Mouse (Mus musculus): ENCODE data around the gene Gtpbp3. TPM values are rescaled to one million over a fixed set of nuclear protein-coding genes. Genes with fewer than 3 reads are reported as not detected.

Gtpbp3 gene
- polyA plus RNA-seq (2014; fragmentation: Nextera tagmentation; extraction: Ambion mirVana), result 3.3 and 4.4 TPM in 2 replicates

DNA sequence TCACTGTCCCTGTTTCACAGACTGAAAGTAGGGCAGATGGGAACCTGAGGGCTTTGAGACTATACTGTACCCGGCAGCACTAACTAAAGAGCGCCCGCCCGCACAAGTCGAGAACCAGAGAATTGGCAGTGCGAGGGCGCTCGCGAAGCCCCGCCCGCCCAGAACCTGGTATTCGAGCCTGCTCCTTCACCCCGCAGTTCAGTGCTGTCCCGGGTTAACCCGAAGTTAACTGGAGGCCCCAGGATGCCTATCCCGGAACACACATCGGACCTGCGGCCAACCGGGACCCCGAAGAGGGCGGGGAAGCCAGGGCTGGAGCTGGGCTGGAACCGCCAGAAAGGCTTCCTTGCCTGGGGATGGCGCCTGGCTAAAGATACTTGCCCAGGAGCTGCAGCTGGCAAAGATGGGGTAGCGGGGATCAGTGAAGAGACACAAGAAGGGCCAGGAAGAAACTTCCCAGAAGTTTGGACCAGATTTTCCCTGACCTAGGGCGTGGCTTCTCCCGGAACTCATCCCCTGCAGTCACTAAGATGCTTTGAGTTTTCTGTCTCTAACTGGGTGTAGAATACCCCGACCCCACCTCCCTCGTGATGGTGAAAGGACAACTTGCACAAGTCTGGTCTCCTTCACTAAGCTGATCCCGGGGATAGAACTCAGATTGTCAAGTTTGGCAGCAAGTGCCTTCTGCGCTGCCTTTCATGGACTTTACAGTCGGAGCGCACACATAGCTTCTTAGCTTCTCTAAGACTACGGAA lies at the start of gene Gtpbp3:
Gtpbp3 (plus strand) TSS at position 413 of the 755 bp plus-strand sequence.
- peak within 1 kb of the TSS; percentile 85 for H3K9ac ChIP-seq (ENCODE audit: low read length)
- peak within 1 kb of the TSS; percentile 67 to 75 for H3K27ac ChIP-seq (replicated peaks in 1 of 2; ENCODE audit: control insufficient read depth in 1 of 2, insufficient read depth in 1 of 2, low read depth in 2 of 2, low read length in 2 of 2)
- peak within 1 kb of the TSS; percentile 99 for H3K4me2 ChIP-seq (ENCODE audit: low read length)
- ATAC-seq (ENCODE audit: insufficient number of reproducible peaks, insufficient read depth, low FRiP score, low read depth), result 0 out of 2 replicates have a peak, but pooled peaks have one; percentile 8
- WGBS, result 1% methylated on average over 33 of the region's 33 CpGs
- peaks cover 5 to 14% of the 10 kb centered on the region in 2 experiments; a peak in 3 of 4 replicates for H3K4me1 ChIP-seq (ENCODE audit: control insufficient read depth in 2 of 2, insufficient read depth in 2 of 2, low read length in 2 of 2)
- H3K36me3 ChIP-seq (ENCODE audit: control insufficient read depth, insufficient read depth, low read length), result peaks cover 28% of the 10 kb centered on the region
- H3K9me3 ChIP-seq (ENCODE audit: control insufficient read depth, low read length), result no peaks in the 10 kb centered on the region
- peak within 1 kb of the TSS; percentile 78 to 85 for H3K4me3 ChIP-seq (ENCODE audit: control insufficient read depth in 1 of 2, insufficient read depth in 1 of 2, low read depth in 1 of 2, low read length in 2 of 2)
- no peaks in the 10 kb centered on the region for H3K27me3 ChIP-seq (ENCODE audit: control insufficient read depth, insufficient read depth, low read length)

DNA sequence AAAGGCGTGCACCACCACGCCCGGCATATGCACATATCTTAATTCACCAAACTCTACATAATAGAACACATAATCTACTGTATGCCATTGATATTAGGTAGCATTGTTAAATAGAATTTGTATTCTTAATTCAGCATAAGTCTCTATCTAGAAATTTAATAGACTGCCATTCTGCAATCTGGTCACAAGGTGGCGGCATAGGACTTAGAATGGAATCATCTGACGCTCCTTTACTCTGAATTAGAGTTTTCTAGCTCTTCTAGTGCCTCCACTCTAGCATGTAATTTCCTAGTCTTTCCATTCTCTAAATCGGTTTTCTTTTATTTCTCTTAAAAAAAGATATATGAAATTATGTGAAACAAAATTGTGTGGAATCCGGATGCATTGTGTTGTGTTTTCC lies 46.5 kb upstream of the Gtpbp3 start:
- 0% methylated on average over 7 of the region's 7 CpGs for WGBS
- H3K4me2 ChIP-seq (ENCODE audit: low read length), result no peak overlapping the region

DNA sequence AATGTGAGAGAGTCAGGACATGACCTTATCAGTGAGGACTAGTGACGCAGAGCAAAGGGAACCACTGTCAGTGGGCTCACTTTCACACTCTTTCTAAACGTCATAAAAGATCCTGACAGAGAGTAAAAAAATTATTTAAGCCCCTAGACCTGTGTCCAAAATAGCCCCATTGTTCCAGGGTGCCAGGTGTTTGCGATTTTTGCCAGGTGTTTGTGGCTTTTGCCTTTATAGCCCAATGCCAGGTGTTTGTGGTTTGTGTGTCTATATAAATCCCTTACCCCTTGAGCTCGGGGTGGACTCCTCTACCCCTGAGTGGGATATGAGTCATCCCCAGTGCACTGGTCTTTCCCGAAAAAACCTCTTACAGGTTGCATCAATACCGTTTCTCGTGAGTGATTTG lies 42.8 kb upstream of the Gtpbp3 start:
- Histone ChIP-seq H3K27ac (replicated peaks in 1 of 2; ENCODE audit: control insufficient read depth in 1 of 2, insufficient read depth in 1 of 2, low read depth in 2 of 2, low read length in 2 of 2) (no peak overlapping the region), H3K36me3 (ENCODE audit: control insufficient read depth, insufficient read depth, low read length) (no peaks in the 10 kb centered on the region), H3K4me1 (ENCODE audit: control insufficient read depth in 2 of 2, insufficient read depth in 2 of 2, low read length in 2 of 2) (no peaks in the 10 kb centered on the region), H3K9ac (ENCODE audit: low read length) (no peak overlapping the region), H3K27me3 (ENCODE audit: control insufficient read depth, insufficient read depth, low read length) (0 out of 2 replicates have a peak, but pooled peaks cover 2% of the 10 kb centered on the region), H3K4me2 (ENCODE audit: low read length) (no peak overlapping the region), H3K4me3 (ENCODE audit: control insufficient read depth in 1 of 2, insufficient read depth in 1 of 2, low read depth in 1 of 2, low read length in 2 of 2) (no peak overlapping the region), H3K9me3 (ENCODE audit: control insufficient read depth, low read length) (no peaks in the 10 kb centered on the region)
- no peak for ATAC-seq (ENCODE audit: insufficient number of reproducible peaks, insufficient read depth, low FRiP score, low read depth)
- WGBS, result 73% methylated on average over 7 of the region's 7 CpGs

More for the DNA sequence above, 46.5 kb upstream of the Gtpbp3 start:
- Histone ChIP-seq H3K4me3 (ENCODE audit: control insufficient read depth in 1 of 2, insufficient read depth in 1 of 2, low read depth in 1 of 2, low read length in 2 of 2) (no peak overlapping the region), H3K27ac (replicated peaks in 1 of 2; ENCODE audit: control insufficient read depth in 1 of 2, insufficient read depth in 1 of 2, low read depth in 2 of 2, low read length in 2 of 2) (no peak overlapping the region), H3K4me1 (ENCODE audit: control insufficient read depth in 2 of 2, insufficient read depth in 2 of 2, low read length in 2 of 2) (no peaks in the 10 kb centered on the region), H3K9ac (ENCODE audit: low read length) (no peak overlapping the region), H3K9me3 (ENCODE audit: control insufficient read depth, low read length) (no peaks in the 10 kb centered on the region), H3K36me3 (ENCODE audit: control insufficient read depth, insufficient read depth, low read length) (no peaks in the 10 kb centered on the region), H3K27me3 (ENCODE audit: control insufficient read depth, insufficient read depth, low read length) (0 out of 2 replicates have a peak, but pooled peaks cover 2% of the 10 kb centered on the region)
- ATAC-seq (ENCODE audit: insufficient number of reproducible peaks, insufficient read depth, low FRiP score, low read depth), result no peak

DNA sequence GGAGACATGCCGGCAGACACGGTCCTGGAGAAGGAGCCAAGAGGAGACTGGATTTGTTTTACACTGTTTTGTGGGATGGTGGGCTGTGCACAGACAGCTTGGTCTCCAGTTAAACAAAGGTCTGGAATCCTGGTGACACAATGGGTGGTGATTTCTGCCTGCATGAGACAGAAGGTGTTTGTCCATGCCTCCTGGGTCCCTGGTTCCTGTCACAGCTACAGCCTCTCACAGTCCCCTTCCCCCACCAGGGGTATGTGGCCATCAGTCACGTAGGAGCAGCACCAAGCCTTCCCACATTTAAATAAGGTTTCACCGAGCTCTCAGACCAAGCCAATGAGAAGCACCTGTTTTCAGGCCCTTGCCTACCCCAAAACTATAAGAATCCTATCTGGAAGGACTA lies 36.6 kb upstream of the Gtpbp3 start:
- no peaks in the 10 kb centered on the region for H3K27me3 ChIP-seq (ENCODE audit: control insufficient read depth, insufficient read depth, low read length)
- no peaks in the 10 kb centered on the region for H3K9me3 ChIP-seq (ENCODE audit: control insufficient read depth, low read length)
- no peak overlapping the region for H3K27ac ChIP-seq (replicated peaks in 1 of 2; ENCODE audit: control insufficient read depth in 1 of 2, insufficient read depth in 1 of 2, low read depth in 2 of 2, low read length in 2 of 2)
- no peak for ATAC-seq (ENCODE audit: insufficient number of reproducible peaks, insufficient read depth, low FRiP score, low read depth)
- peaks cover 2% of the 10 kb centered on the region; the same call in 1 of the 2 replicates for H3K36me3 ChIP-seq (ENCODE audit: control insufficient read depth, insufficient read depth, low read length)
- no peak overlapping the region for H3K4me3 ChIP-seq (ENCODE audit: control insufficient read depth in 1 of 2, insufficient read depth in 1 of 2, low read depth in 1 of 2, low read length in 2 of 2)
- no peak overlapping the region for H3K9ac ChIP-seq (ENCODE audit: low read length)
- no peak overlapping the region for H3K4me2 ChIP-seq (ENCODE audit: low read length)
- H3K4me1 ChIP-seq (ENCODE audit: control insufficient read depth in 2 of 2, insufficient read depth in 2 of 2, low read length in 2 of 2), result no peaks in the 10 kb centered on the region
- WGBS, result 64% methylated on average over 4 of the region's 4 CpGs

DNA sequence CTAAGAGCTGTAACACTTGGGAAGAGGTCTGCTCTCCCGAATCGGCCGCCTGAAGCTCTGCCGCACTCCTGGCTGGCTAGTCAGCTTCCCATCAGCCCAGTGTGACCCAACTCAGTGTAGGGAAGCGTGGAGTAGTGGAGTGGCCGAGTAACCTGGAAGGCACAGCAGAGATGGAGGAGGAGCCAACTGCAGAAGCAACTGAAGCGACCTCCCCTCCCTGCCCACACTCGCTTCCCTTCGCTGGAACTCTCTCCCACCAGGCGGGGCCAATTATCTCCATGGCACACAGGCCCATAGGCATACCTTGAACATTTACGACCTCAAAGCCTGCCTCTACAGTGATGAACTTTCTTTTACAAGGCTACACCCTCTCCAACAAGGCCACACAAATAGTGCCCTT lies 36.1 kb upstream of the Gtpbp3 start:
- no peak overlapping the region for H3K4me3 ChIP-seq (ENCODE audit: control insufficient read depth in 1 of 2, insufficient read depth in 1 of 2, low read depth in 1 of 2, low read length in 2 of 2)
- H3K27ac ChIP-seq (replicated peaks in 1 of 2; ENCODE audit: control insufficient read depth in 1 of 2, insufficient read depth in 1 of 2, low read depth in 2 of 2, low read length in 2 of 2), result no peak overlapping the region
- ATAC-seq (ENCODE audit: insufficient number of reproducible peaks, insufficient read depth, low FRiP score, low read depth), result no peak
- H3K4me2 ChIP-seq (ENCODE audit: low read length), result no peak overlapping the region
- no peak overlapping the region for H3K9ac ChIP-seq (ENCODE audit: low read length)
- no peaks in the 10 kb centered on the region for H3K27me3 ChIP-seq (ENCODE audit: control insufficient read depth, insufficient read depth, low read length)
- H3K4me1 ChIP-seq (ENCODE audit: control insufficient read depth in 2 of 2, insufficient read depth in 2 of 2, low read length in 2 of 2), result no peaks in the 10 kb centered on the region
- H3K9me3 ChIP-seq (ENCODE audit: control insufficient read depth, low read length), result no peaks in the 10 kb centered on the region
- peaks cover 5% of the 10 kb centered on the region; the same call in 1 of the 2 replicates for H3K36me3 ChIP-seq (ENCODE audit: control insufficient read depth, insufficient read depth, low read length)
- WGBS, result 40% methylated on average over 11 of the region's 11 CpGs

DNA sequence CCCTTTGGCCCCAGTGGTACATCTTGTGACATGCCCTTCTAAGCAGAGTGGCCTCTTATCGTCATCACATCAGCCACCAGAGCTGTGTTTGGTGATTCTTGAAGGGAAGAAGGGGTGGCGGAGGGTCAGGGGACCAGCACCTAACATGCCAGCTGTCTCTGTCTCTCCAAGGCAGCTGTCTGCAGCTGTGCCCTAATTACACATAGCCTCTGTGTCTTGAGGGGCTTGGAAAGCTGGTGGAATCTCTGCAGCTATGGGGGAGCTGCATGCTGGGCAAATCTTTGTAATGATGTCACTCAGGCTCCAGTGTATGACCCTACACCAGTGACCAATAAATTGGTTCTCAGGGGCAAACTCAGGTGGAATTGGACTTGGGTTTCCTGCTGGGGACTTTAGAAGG lies 35.2 kb upstream of the Gtpbp3 start:
- 77% methylated on average over 2 of the region's 2 CpGs for WGBS
- no peaks in the 10 kb centered on the region for H3K27me3 ChIP-seq (ENCODE audit: control insufficient read depth, insufficient read depth, low read length)

DNA sequence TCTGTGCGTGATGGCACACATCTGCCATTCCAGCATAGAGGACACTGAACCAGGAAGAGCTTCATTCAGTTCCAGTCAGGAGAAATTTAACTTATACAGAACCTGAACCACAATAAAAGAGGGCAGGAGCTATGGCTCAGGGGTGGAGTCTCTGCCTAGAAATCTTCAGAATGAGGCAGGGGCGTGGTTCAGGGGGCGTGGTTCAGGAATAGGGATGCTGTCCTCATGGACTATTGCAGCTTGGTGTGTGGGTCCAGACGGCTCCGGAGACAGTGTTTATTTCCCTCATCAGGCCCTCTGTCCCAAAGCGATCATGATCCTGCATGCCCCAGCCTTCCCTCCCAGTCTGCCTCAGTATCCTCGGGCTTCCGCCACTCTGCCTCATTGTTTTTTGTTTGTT lies 33.2 kb upstream of the Gtpbp3 start:
- Histone ChIP-seq H3K9ac (ENCODE audit: low read length) (no peak overlapping the region), H3K36me3 (ENCODE audit: control insufficient read depth, insufficient read depth, low read length) (peaks cover 33% of the 10 kb centered on the region), H3K27ac (replicated peaks in 1 of 2; ENCODE audit: control insufficient read depth in 1 of 2, insufficient read depth in 1 of 2, low read depth in 2 of 2, low read length in 2 of 2) (no peak overlapping the region), H3K4me3 (ENCODE audit: control insufficient read depth in 1 of 2, insufficient read depth in 1 of 2, low read depth in 1 of 2, low read length in 2 of 2) (no peak overlapping the region), H3K9me3 (ENCODE audit: control insufficient read depth, low read length) (no peaks in the 10 kb centered on the region), H3K27me3 (ENCODE audit: control insufficient read depth, insufficient read depth, low read length) (no peaks in the 10 kb centered on the region), H3K4me1 (ENCODE audit: control insufficient read depth in 2 of 2, insufficient read depth in 2 of 2, low read length in 2 of 2) (no peaks in the 10 kb centered on the region), H3K4me2 (ENCODE audit: low read length) (no peak overlapping the region)
- no peak for ATAC-seq (ENCODE audit: insufficient number of reproducible peaks, insufficient read depth, low FRiP score, low read depth)
- WGBS, result 81% methylated on average over 8 of the region's 8 CpGs

More for the DNA sequence above, 35.2 kb upstream of the Gtpbp3 start:
- Histone ChIP-seq H3K27ac (replicated peaks in 1 of 2; ENCODE audit: control insufficient read depth in 1 of 2, insufficient read depth in 1 of 2, low read depth in 2 of 2, low read length in 2 of 2) (no peak overlapping the region), H3K9me3 (ENCODE audit: control insufficient read depth, low read length) (no peaks in the 10 kb centered on the region), H3K36me3 (ENCODE audit: control insufficient read depth, insufficient read depth, low read length) (peaks cover 13% of the 10 kb centered on the region), H3K4me1 (ENCODE audit: control insufficient read depth in 2 of 2, insufficient read depth in 2 of 2, low read length in 2 of 2) (no peaks in the 10 kb centered on the region), H3K4me2 (ENCODE audit: low read length) (no peak overlapping the region), H3K4me3 (ENCODE audit: control insufficient read depth in 1 of 2, insufficient read depth in 1 of 2, low read depth in 1 of 2, low read length in 2 of 2) (no peak overlapping the region), H3K9ac (ENCODE audit: low read length) (no peak overlapping the region)
- ATAC-seq (ENCODE audit: insufficient number of reproducible peaks, insufficient read depth, low FRiP score, low read depth), result no peak

All from heart, embryonic 14.5 days (tissue).